Mouse (Mus musculus) CH12F3 (cell line): ENCODE data around the gene Mybl2.
"Not testable (repeated sequence)": the region's sequence is repeated elsewhere in the genome, so short reads cannot be mapped to it uniquely, and the experiment has no call there.

Experiments used
- in situ Hi-C: fragments of 300-500 bp; cut with MboI; formaldehyde crosslinking; loops from 2 replicates; pipeline ENCODE4 v1.14.3; 2020; ENCODE audit warnings: low sequenced_read_pairs

Gene Mybl2

GRCm38 (mm10) chr2:163054335-163054840 is at the start of gene Mybl2:
Gene Mybl2, plus strand, starts transcription at chr2:163054687.
- in situ Hi-C loops: no loop called here

- in situ Hi-C loops: no loop called here
Measured at GRCm38 (mm10) chr2:163007299-163007698, 47.2 kb upstream of the Mybl2 start.

- in situ Hi-C loops: no loop called here
Measured at GRCm38 (mm10) chr2:163016916-163017743, 37.4 kb upstream of the Mybl2 start, which contains the start of gene Ift52. Gene Ift52, plus strand, starts transcription at chr2:163017354.

GRCm38 (mm10) chr2:163031289-163031688 is 23.2 kb upstream of the Mybl2 start:
- in situ Hi-C loops: no loop called here

- in situ Hi-C loops: no loop called here
Measured at GRCm38 (mm10) chr2:163031757-163032156, 22.7 kb upstream of the Mybl2 start.

GRCm38 (mm10) chr2:163032622-163033021 is 21.9 kb upstream of the Mybl2 start:
- in situ Hi-C loops: no loop called here

- in situ Hi-C loops: no loop called here
Measured at GRCm38 (mm10) chr2:163039940-163040339, 14.5 kb upstream of the Mybl2 start.

- in situ Hi-C loops: no loop called here
Measured at GRCm38 (mm10) chr2:163048125-163048524, 6.4 kb upstream of the Mybl2 start.

GRCm38 (mm10) chr2:163049116-163049515 is 5.4 kb upstream of the Mybl2 start:
- in situ Hi-C loops: no loop called here

GRCm38 (mm10) chr2:163051691-163052090 is 2.8 kb upstream of the Mybl2 start:
- in situ Hi-C loops: no loop called here

- in situ Hi-C loops: no loop called here
Measured at GRCm38 (mm10) chr2:163052101-163052500, 2.4 kb upstream of the Mybl2 start.

- in situ Hi-C loops: no loop called here
Measured at GRCm38 (mm10) chr2:163052826-163053225, 1.7 kb upstream of the Mybl2 start.

- in situ Hi-C loops: no loop called here
Measured at GRCm38 (mm10) chr2:163054891-163055494, 506 bp downstream of the Mybl2 start.

GRCm38 (mm10) chr2:163055715-163056114 is 1.2 kb downstream of the Mybl2 start:
- in situ Hi-C loops: no loop called here

- in situ Hi-C loops: no loop called here
Measured at GRCm38 (mm10) chr2:163056584-163056983, 2.1 kb downstream of the Mybl2 start.

- in situ Hi-C loops: not testable (repeated sequence)
Measured at GRCm38 (mm10) chr2:163058981-163059380, 4.5 kb downstream of the Mybl2 start.

GRCm38 (mm10) chr2:163060630-163061029 is 6.1 kb downstream of the Mybl2 start:
- in situ Hi-C loops: no loop called here

- in situ Hi-C loops: no loop called here
Measured at GRCm38 (mm10) chr2:163061203-163062118, 7.0 kb downstream of the Mybl2 start.

- in situ Hi-C loops: no loop called here
Measured at GRCm38 (mm10) chr2:163062119-163062508, 7.6 kb downstream of the Mybl2 start.

- in situ Hi-C loops: no loop called here
Measured at GRCm38 (mm10) chr2:163066326-163066725, 11.8 kb downstream of the Mybl2 start.

GRCm38 (mm10) chr2:163067233-163067632 is 12.7 kb downstream of the Mybl2 start:
- in situ Hi-C loops: no loop called here
